Mouse (Mus musculus) erythroblast, embryonic 14.5 days (primary cell): ENCODE results near the gene Ttc39d.

Experiments used
- GATA1 ChIP-seq: IDR thresholded peaks from 2 replicates; pipeline ENCODE4 v1.6.1; 2012; ENCODE audit warnings: low read length, inconsistent platforms, mixed read lengths
- TAL1 ChIP-seq: IDR thresholded peaks from 3 replicates; pipeline ENCODE4 v1.6.1; 2012; ENCODE audit warnings: low read length, inconsistent platforms, mixed read lengths

GRCm38 (mm10) chr17:80170951-80171350, 36.3 kb upstream of the Ttc39d start:
- TF ChIP-seq GATA1: no peak
- TF ChIP-seq TAL1: no peak
